Mouse (Mus musculus): ENCODE results near the gene Sema5a.
"Not testable (repeated sequence)": the region's sequence is repeated elsewhere in the genome, so short reads cannot be mapped to it uniquely, and the experiment has no call there.

Gene Sema5a

GRCm38 (mm10) chr15:32244344-32244955 lies at the start of gene Sema5a:
TSS of gene Sema5a (plus strand) at chr15:32244810.
- DNase-seq = peak; percentile 54 to 59

- DNase-seq = no peak
Observed at GRCm38 (mm10) chr15:32198076-32198475, 46.5 kb upstream of the Sema5a start.

GRCm38 (mm10) chr15:32198561-32198960 lies 46.0 kb upstream of the Sema5a start:
- DNase-seq = peak; percentile 5 to 17

GRCm38 (mm10) chr15:32203242-32203641 lies 41.4 kb upstream of the Sema5a start:
- DNase-seq = no peak

- peak; percentile 37 to 64 for DNase-seq
Observed at GRCm38 (mm10) chr15:32204908-32205307, 39.7 kb upstream of the Sema5a start.

GRCm38 (mm10) chr15:32214687-32215086 lies 29.9 kb upstream of the Sema5a start:
- not testable (repeated sequence) for DNase-seq

GRCm38 (mm10) chr15:32223028-32223427 lies 21.6 kb upstream of the Sema5a start:
- DNase-seq = no peak

GRCm38 (mm10) chr15:32225394-32225793 lies 19.2 kb upstream of the Sema5a start:
- no peak for DNase-seq

- DNase-seq = no peak
Observed at GRCm38 (mm10) chr15:32226381-32226780, 18.2 kb upstream of the Sema5a start.

- DNase-seq = no peak
Observed at GRCm38 (mm10) chr15:32226888-32227395, 17.7 kb upstream of the Sema5a start.

- DNase-seq = no peak
Observed at GRCm38 (mm10) chr15:32230066-32230465, 14.5 kb upstream of the Sema5a start.

- DNase-seq = no peak
Observed at GRCm38 (mm10) chr15:32232189-32232588, 12.4 kb upstream of the Sema5a start.

GRCm38 (mm10) chr15:32232666-32233141 lies 11.9 kb upstream of the Sema5a start:
- DNase-seq = not testable (repeated sequence)

- no peak for DNase-seq
Observed at GRCm38 (mm10) chr15:32233451-32233850, 11.2 kb upstream of the Sema5a start.

- DNase-seq = no peak
Observed at GRCm38 (mm10) chr15:32239099-32239498, 5.5 kb upstream of the Sema5a start.

- no peak for DNase-seq
Observed at GRCm38 (mm10) chr15:32240159-32240558, 4.5 kb upstream of the Sema5a start.

- no peak for DNase-seq
Observed at GRCm38 (mm10) chr15:32241666-32242065, 2.9 kb upstream of the Sema5a start.

GRCm38 (mm10) chr15:32243096-32243785 lies 1.4 kb upstream of the Sema5a start:
- DNase-seq = no peak

- no peak for DNase-seq
Observed at GRCm38 (mm10) chr15:32243824-32244223, 786 bp upstream of the Sema5a start.

- peak; percentile 39 to 59 for DNase-seq
Observed at GRCm38 (mm10) chr15:32244956-32245836, 586 bp downstream of the Sema5a start.

GRCm38 (mm10) chr15:32245837-32246670 lies 1.4 kb downstream of the Sema5a start:
- DNase-seq = peak; percentile 96 to 98

- no peak for DNase-seq
Observed at GRCm38 (mm10) chr15:32247281-32247680, 2.7 kb downstream of the Sema5a start.

Data from cerebellum, postnatal 14 days (tissue).